10 mouse cellular contexts compared by ENCODE assay signal in genomic region chrX:169332264-169332663, GRCm38 (mm10). TPM values are rescaled to one million over a fixed set of nuclear protein-coding genes. Genes with fewer than 3 reads are reported as not detected.
A peak's percentile ranks its signal among the peaks of the same experiment; 100 is the strongest.
DNase-seq lines count a peak whose midpoint lies in the region; ATAC-seq and TF ChIP-seq lines count a peak whose summit lies in the region.
"Had no signal": no experiment of that assay in that cellular context is flagged by ENCODE, and none has a peak within 500 bp of the region (broad histone marks: within the 10 kb centered on the region; RNA-seq: fewer than 3 reads in every experiment).

No protein-coding gene starts in this region.

- intact Hi-C loops in left cerebral cortex, adult 2 months (cut with DNase I): loop anchor here (5.0 kb wide), 4 partner anchors 220 to 570 kb away; no protein-coding TSS in a partner anchor

- TF ChIP-seq CTCF in left cerebral cortex, adult 2 months (IDR thresholded peaks at IDR 0.05): peak; percentile 54

- no peak for ATAC-seq in monocyte, adult 5-6 weeks (replicated peaks; ENCODE audit: insufficient number of reproducible peaks, low FRiP score, low TSS enrichment, poor library complexity, severe bottlenecking)

- DNase-seq in cerebellum, adult 8-10 months: peak; percentile 6
- no peak for DNase-seq in cerebellum, adult 11 months
- peak; percentile 43 to 52 for DNase-seq in left cerebral cortex, adult 2 months (ENCODE audit: extremely low spot score in 1 of 2, low spot score in 2 of 2)
- DNase-seq in left cerebral cortex, adult 11 months (ENCODE audit: low spot score): no peak
- DNase-seq in brain, adult 2 months (ENCODE audit: low read depth, low spot score): peak; percentile 67
- DNase-seq in kidney, postnatal 25 days: peak; percentile 40 to 51
- DNase-seq in lung, postnatal 14 days: peak; percentile 41

- H3K4me3 ChIP-seq in left cerebral cortex, adult 2 months: no peak overlapping the region
- H3K4me3 ChIP-seq: embryonic facial prominence, embryonic 13.5 days; limb, embryonic 13.5 days had no signal

- no peak overlapping the region for H3K27ac ChIP-seq in left cerebral cortex, adult 2 months
- H3K27ac ChIP-seq: embryonic facial prominence, embryonic 13.5 days; limb, embryonic 13.5 days had no signal

RNA-seq across cellular contexts. Expression of gene Hccs, which starts 12.1 kb away (rescaled TPM):
- total RNA-seq in left cerebral cortex, adult 2 months (2021): 10 to 100 TPM; 24.0 to 24.4 TPM
- 25.4 to 34.0 TPM (median 32.1 TPM) in 3 replicates for total RNA-seq in monocyte, adult 5-6 weeks (2017)

Comparison
In these comparisons a context has a peak if more than half of its experiments do, and no peak if none do; other contexts are left out.
1. DNase-seq: peak in cerebellum, adult 8-10 months (single experiment), left cerebral cortex, adult 2 months (2 of 2), brain, adult 2 months (single experiment), kidney, postnatal 25 days (2 of 2) and lung, postnatal 14 days (single experiment); none in cerebellum, adult 11 months (single experiment) and left cerebral cortex, adult 11 months (single experiment).